Mouse (Mus musculus) MEL (cell line): ENCODE measurements around the gene Abcb10. TPM values are rescaled to one million over a fixed set of nuclear protein-coding genes. Genes with fewer than 3 reads are reported as not detected.

Source experiments
- DNase-seq: peaks from one replicate; pipeline ENCODE4 v3.0.0; 2011; ENCODE audit warnings: low read depth, low spot score
- H3K27ac ChIP-seq: 2 replicates; pipeline ENCODE4 v1.5.1; 2012; ENCODE audit warnings: low read depth, mild to moderate bottlenecking, control low read depth, low read length, moderate library complexity; ENCODE audit not compliant: control insufficient read depth
- H3K27me3 ChIP-seq, 2 experiments: fragments of 150-350 bp in 1 of 2; sonication (generic) in 1 of 2; 2 replicates each; pipeline ENCODE4 v1.6.1; 2012; ENCODE audit warnings: low read length in 2 of 2, mild to moderate bottlenecking in 2 of 2, improper control_type of control experiment in 1 of 2, moderate library complexity in 1 of 2; ENCODE audit not compliant: insufficient read depth in 2 of 2, control insufficient read depth in 1 of 2
- H3K36me3 ChIP-seq, 2 experiments: 2 replicates each; pipeline ENCODE4 v1.6.1; 2012 to 2014; ENCODE audit warnings: low read length in 2 of 2, improper control_type of control experiment in 1 of 2, inconsistent platforms in 1 of 2, mild to moderate bottlenecking in 1 of 2; ENCODE audit not compliant: insufficient read depth in 2 of 2, control insufficient read depth in 1 of 2
- H3K4me1 ChIP-seq, 2 experiments: fragments of 150-350 bp in 1 of 2; sonication (generic) in 1 of 2; 2 replicates each; pipeline ENCODE4 v1.6.1; 2012; ENCODE audit warnings: low read length in 2 of 2, improper control_type of control experiment in 1 of 2, mild to moderate bottlenecking in 1 of 2; ENCODE audit not compliant: insufficient read depth in 2 of 2, control insufficient read depth in 1 of 2
- H3K4me3 ChIP-seq, 2 experiments: fragments of 150-350 bp in 1 of 2; sonication (generic) in 1 of 2; 2 replicates each; pipeline ENCODE4 v1.5.1; 2012; ENCODE audit warnings: low read depth in 2 of 2, low read length in 2 of 2, mild to moderate bottlenecking in 2 of 2, moderate library complexity in 2 of 2, control low read depth in 1 of 2, improper control_type of control experiment in 1 of 2; ENCODE audit not compliant: control insufficient read depth in 1 of 2, insufficient read depth in 1 of 2
- H3K79me2 ChIP-seq: 2 replicates; pipeline ENCODE4 v1.6.1; 2012; ENCODE audit warnings: mild to moderate bottlenecking, low read length, moderate library complexity; ENCODE audit not compliant: control insufficient read depth, poor library complexity, insufficient read depth
- H3K9ac ChIP-seq: 2 replicates; pipeline ENCODE4 v1.6.1; 2012; ENCODE audit warnings: low read depth, mild to moderate bottlenecking, control low read depth, low read length, moderate library complexity; ENCODE audit not compliant: control insufficient read depth, poor library complexity, severe bottlenecking
- H3K9me3 ChIP-seq: fragments of 150-350 bp; sonication (generic); replicated peaks from 2 replicates; pipeline ENCODE4 v1.6.1; 2012; ENCODE audit warnings: mild to moderate bottlenecking, low read length, improper control_type of control experiment, moderate library complexity; ENCODE audit not compliant: insufficient read depth
- BHLHE40 ChIP-seq: IDR thresholded peaks from 2 replicates; pipeline ENCODE4 v1.6.1; 2012; ENCODE audit warnings: low read depth, mild to moderate bottlenecking, inconsistent platforms, low read length, improper control_type of control experiment, borderline replicate concordance
- CHD1 ChIP-seq: IDR thresholded peaks from 2 replicates; pipeline ENCODE4 v1.6.1; 2012; ENCODE audit warnings: low read depth, mild to moderate bottlenecking, inconsistent platforms, low read length, improper control_type of control experiment
- CTCF ChIP-seq, 3 experiments: IDR thresholded peaks in 2 of 3; conservative IDR thresholded peaks in 1 of 3; 2 replicates each; pipeline ENCODE4 v1.5.1; 2011 to 2012; ENCODE audit warnings: low read length in 3 of 3, low read depth in 2 of 3, mild to moderate bottlenecking in 2 of 3, improper control_type of control experiment in 1 of 3, inconsistent platforms in 1 of 3, mixed read lengths in 1 of 3, moderate library complexity in 1 of 3; ENCODE audit not compliant: control insufficient read depth in 1 of 3, insufficient read depth in 1 of 3, poor library complexity in 1 of 3, severe bottlenecking in 1 of 3
- ELF1 ChIP-seq: IDR thresholded peaks from 2 replicates; pipeline ENCODE4 v1.6.1; 2014; ENCODE audit warnings: low read depth, mild to moderate bottlenecking, inconsistent platforms, low read length, improper control_type of control experiment, moderate library complexity
- EP300 ChIP-seq, 2 experiments: IDR thresholded peaks; 2 replicates each; pipeline ENCODE4 v1.6.1; 2011; ENCODE audit warnings: improper control_type of control experiment in 2 of 2, low read length in 2 of 2, low read depth in 1 of 2, mild to moderate bottlenecking in 1 of 2
- ETS1 ChIP-seq: IDR thresholded peaks from 2 replicates; pipeline ENCODE4 v1.6.1; 2012; ENCODE audit warnings: low read depth, mild to moderate bottlenecking, inconsistent platforms, low read length, improper control_type of control experiment, moderate library complexity
- HCFC1 ChIP-seq: IDR thresholded peaks from 2 replicates; pipeline ENCODE4 v1.6.1; 2012; ENCODE audit warnings: low read depth, mild to moderate bottlenecking, inconsistent platforms, low read length, improper control_type of control experiment, moderate library complexity
- JUND ChIP-seq: IDR thresholded peaks from 2 replicates; pipeline ENCODE4 v1.6.1; 2011; ENCODE audit warnings: low read depth, mild to moderate bottlenecking, improper control_type of control experiment, low read length
- KAT2A ChIP-seq: conservative IDR thresholded peaks from 2 replicates; pipeline ENCODE4 v1.6.1; 2012; ENCODE audit warnings: low read depth, low read length, improper control_type of control experiment, inconsistent platforms
- MAZ ChIP-seq: IDR thresholded peaks from 2 replicates; pipeline ENCODE4 v1.6.1; 2012; ENCODE audit warnings: low read depth, mild to moderate bottlenecking, inconsistent platforms, low read length, improper control_type of control experiment
- MEF2A ChIP-seq: IDR thresholded peaks from 2 replicates; pipeline ENCODE4 v1.6.1; 2014; ENCODE audit warnings: low read depth, mild to moderate bottlenecking, inconsistent platforms, low read length, improper control_type of control experiment; ENCODE audit not compliant: poor library complexity, insufficient replicate concordance, severe bottlenecking; ENCODE audit errors: extremely low read depth
- MXI1 ChIP-seq: IDR thresholded peaks from 2 replicates; pipeline ENCODE4 v1.6.1; 2011; ENCODE audit warnings: mild to moderate bottlenecking, low read depth, low read length, improper control_type of control experiment
- MYB ChIP-seq: IDR thresholded peaks from 2 replicates; pipeline ENCODE4 v1.6.1; 2011; ENCODE audit warnings: mild to moderate bottlenecking, low read depth, low read length, improper control_type of control experiment
- NELFE ChIP-seq: IDR thresholded peaks from 2 replicates; pipeline ENCODE4 v1.6.1; 2011; ENCODE audit warnings: low read depth, low read length, improper control_type of control experiment
- NRF1 ChIP-seq: IDR thresholded peaks from 2 replicates; pipeline ENCODE4 v1.6.1; 2014; ENCODE audit warnings: low read depth, mild to moderate bottlenecking, inconsistent platforms, low read length, improper control_type of control experiment, moderate library complexity; ENCODE audit not compliant: poor library complexity, insufficient read depth, severe bottlenecking
- POLR2A ChIP-seq, 2 experiments: IDR thresholded peaks; 2 replicates each; pipeline ENCODE4 v1.6.1; 2011 to 2012; ENCODE audit warnings: low read length in 2 of 2, mild to moderate bottlenecking in 2 of 2, control low read depth in 1 of 2, improper control_type of control experiment in 1 of 2, low read depth in 1 of 2, moderate library complexity in 1 of 2; ENCODE audit not compliant: control insufficient read depth in 1 of 2, insufficient read depth in 1 of 2, poor library complexity in 1 of 2
- POLR2AphosphoS2 ChIP-seq: IDR thresholded peaks from 2 replicates; pipeline ENCODE4 v1.6.1; 2011; ENCODE audit warnings: low read length, improper control_type of control experiment
- RCOR1 ChIP-seq: IDR thresholded peaks from 2 replicates; pipeline ENCODE4 v1.6.1; 2012; ENCODE audit warnings: low read depth, mild to moderate bottlenecking, inconsistent platforms, low read length, improper control_type of control experiment
- SIN3A ChIP-seq: IDR thresholded peaks from 2 replicates; pipeline ENCODE4 v1.6.1; 2012; ENCODE audit warnings: low read length, improper control_type of control experiment, inconsistent platforms
- TAL1 ChIP-seq: IDR thresholded peaks from 2 replicates; pipeline ENCODE4 v1.6.1; 2012; ENCODE audit warnings: mild to moderate bottlenecking, inconsistent platforms, low read length, moderate library complexity, mixed read lengths
- TCF12 ChIP-seq: IDR thresholded peaks from 2 replicates; pipeline ENCODE4 v1.6.1; 2014; ENCODE audit warnings: low read depth, mild to moderate bottlenecking, inconsistent platforms, low read length, improper control_type of control experiment, moderate library complexity
- USF1 ChIP-seq: IDR thresholded peaks from 2 replicates; pipeline ENCODE4 v1.6.1; 2014; ENCODE audit warnings: low read depth, mild to moderate bottlenecking, inconsistent platforms, low read length, improper control_type of control experiment, moderate library complexity
- USF2 ChIP-seq, 2 experiments: IDR thresholded peaks; 2 replicates each; pipeline ENCODE4 v1.6.1; 2011 to 2012; ENCODE audit warnings: improper control_type of control experiment in 2 of 2, low read length in 2 of 2, borderline replicate concordance in 1 of 2, inconsistent platforms in 1 of 2, low read depth in 1 of 2, mild to moderate bottlenecking in 1 of 2; ENCODE audit not compliant: insufficient read depth in 1 of 2
- ZC3H11A ChIP-seq: IDR thresholded peaks from 2 replicates; pipeline ENCODE4 v1.6.1; 2012; ENCODE audit warnings: low read depth, mild to moderate bottlenecking, inconsistent platforms, low read length, improper control_type of control experiment
- ZKSCAN1 ChIP-seq: IDR thresholded peaks from 2 replicates; pipeline ENCODE4 v1.6.1; 2012; ENCODE audit warnings: low read depth, mild to moderate bottlenecking, inconsistent platforms, low read length, improper control_type of control experiment, moderate library complexity
- polyA plus RNA-seq, 2 experiments: library from polyadenylated mRNA; stranded (reverse) in 1 of 2; unstranded in 1 of 2; fragments of >175 nt in 1 of 2; fragments of >200 nt in 1 of 2; gene quantifications; 2 replicates each; pipeline versions ENCODE4 v1.2.1 to v1.2.4; 2012; ENCODE audit warnings: low replicate concordance in 2 of 2, low read depth in 1 of 2; ENCODE audit not compliant: insufficient read length in 2 of 2, insufficient read depth in 1 of 2, missing spikeins in 1 of 2
- total RNA-seq: library from RNA; depleted of rRNA; stranded (reverse); fragments of 300-350 nt; gene quantifications from 2 replicates; pipeline ENCODE4 v1.2.3, GENCODE M21; 2012

Gene Abcb10
- total and polyA plus RNA-seq, 3 experiments, result 32.6 to 37.8 (median 33.7) TPM

DNA sequence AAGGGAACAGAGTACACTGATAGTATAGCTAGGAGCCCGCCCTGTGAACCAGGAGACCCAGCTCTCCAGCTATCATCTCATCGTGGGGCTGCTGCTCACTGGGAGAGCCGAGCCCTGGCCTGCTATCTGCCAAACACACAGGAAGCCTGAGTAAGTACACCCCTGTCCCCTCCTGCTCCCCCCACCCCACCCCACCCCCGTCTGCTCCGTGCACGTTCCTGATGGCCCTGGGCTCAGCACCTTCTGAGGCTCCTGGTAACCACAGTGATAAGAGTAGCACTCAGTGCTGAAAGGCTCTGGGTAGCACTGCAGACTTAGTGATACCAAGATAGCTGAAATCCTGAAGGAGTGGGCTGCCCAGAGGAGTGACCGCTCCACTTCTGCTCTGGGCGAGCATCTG lies 4.0 kb downstream of the Abcb10 start:
- peaks cover 8 to 39% of the 10 kb centered on the region in 2 experiments for H3K36me3 ChIP-seq
- DNase-seq, result peak; percentile 89
- H3K9me3 ChIP-seq, result no peaks in the 10 kb centered on the region
- peaks cover 25% of the 10 kb centered on the region for H3K79me2 ChIP-seq
- peak overlapping the region; percentile 72 for H3K27ac ChIP-seq
- H3K27me3 ChIP-seq, result no peaks in the 10 kb centered on the region
- peak; percentile 59 for TF ChIP-seq TAL1
- no peak for TF ChIP-seq NRF1
- no peak for TF ChIP-seq ZKSCAN1
- TF ChIP-seq EP300 (IDR thresholded peaks at IDR 0.05; ENCODE audit: low read depth in 1 of 2, low read length in 2 of 2), result peak; percentile 56 to 64; a peak in 3 of 4 replicates
- peak; percentile 63; the same call in 1 of the 2 replicates for TF ChIP-seq TCF12
- peak; percentile 89 for TF ChIP-seq BHLHE40
- TF ChIP-seq USF1, result no peak
- TF ChIP-seq ETS1, result peak; percentile 73; the same call in 1 of the 2 replicates
- TF ChIP-seq MXI1, result peak; percentile 69; the same call in 1 of the 2 replicates
- 0 out of 2 replicates have a peak, but pooled peaks have one; percentile 43 for TF ChIP-seq SIN3A
- peak; percentile 97 for TF ChIP-seq MAZ
- TF ChIP-seq USF2 (IDR thresholded peaks at IDR 0.05; ENCODE audit: borderline replicate concordance in 1 of 2, insufficient read depth in 1 of 2, low read depth in 1 of 2, low read length in 2 of 2), result no peak
- TF ChIP-seq NELFE, result no peak
- 0 out of 2 replicates have a peak, but pooled peaks have one; percentile 58 for TF ChIP-seq RCOR1
- no peak for TF ChIP-seq HCFC1
- 0 out of 2 replicates have a peak, but pooled peaks have one; percentile 32 for TF ChIP-seq CHD1
- peak overlapping the region; percentile 7 to 13; a peak in 1 of 4 replicates for H3K4me3 ChIP-seq
- H3K9ac ChIP-seq, result peak overlapping the region; percentile 34
- H3K4me1 ChIP-seq, result peaks cover 25 to 47% of the 10 kb centered on the region in 2 experiments

DNA sequence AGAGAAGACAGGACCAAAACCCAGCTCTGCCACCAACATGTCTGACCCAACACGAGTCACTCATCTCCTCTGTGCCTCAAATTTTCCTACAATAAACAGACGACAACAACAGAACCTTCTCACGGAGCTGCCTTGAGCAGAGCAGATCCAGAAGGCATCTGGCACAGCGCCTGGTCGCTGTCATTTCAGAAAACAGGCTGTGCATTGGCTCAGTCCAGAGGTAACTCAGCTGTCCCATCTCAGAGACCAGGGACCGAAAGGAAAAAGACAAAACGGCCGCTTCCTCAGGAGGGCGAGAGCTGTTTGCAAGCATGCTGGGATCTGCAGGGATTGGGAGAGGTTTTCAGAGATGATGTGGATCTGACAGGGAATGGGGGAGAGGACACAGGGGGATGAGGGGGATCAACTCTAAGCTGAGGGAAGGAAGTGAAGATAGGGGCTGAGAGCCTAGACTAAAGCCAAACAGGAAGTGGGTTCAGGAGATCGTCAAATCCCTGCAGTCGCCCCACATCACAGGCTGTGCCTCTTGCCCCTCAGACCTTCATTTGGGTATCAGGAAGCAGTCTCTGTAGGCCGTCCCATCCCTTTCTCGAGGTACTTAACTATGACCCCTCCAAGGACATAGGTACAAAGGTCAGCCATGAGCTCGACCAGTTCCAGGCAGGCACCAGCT lies 4.6 kb downstream of the Abcb10 start:
- Histone ChIP-seq H3K36me3 (peaks cover 8 to 35% of the 10 kb centered on the region in 2 experiments), H3K9ac (peak overlapping the region; percentile 12), H3K4me3 (peak overlapping the region in 1 of 2 experiments; percentile 3; a peak in 1 of 4 replicates), H3K9me3 (no peaks in the 10 kb centered on the region), H3K4me1 (peaks cover 25 to 45% of the 10 kb centered on the region in 2 experiments), H3K27ac (peak overlapping the region; percentile 58), H3K27me3 (no peaks in the 10 kb centered on the region), H3K79me2 (peaks cover 25% of the 10 kb centered on the region)
- TF ChIP-seq POLR2A (IDR thresholded peaks at IDR 0.05; ENCODE audit: control insufficient read depth in 1 of 2, insufficient read depth in 1 of 2, low read depth in 1 of 2, low read length in 2 of 2, poor library complexity in 1 of 2), result no peak
- no peak for TF ChIP-seq MYB
- TF ChIP-seq EP300 (IDR thresholded peaks at IDR 0.05; ENCODE audit: low read depth in 1 of 2, low read length in 2 of 2), result peak in 1 of 2 experiments; percentile 10; a peak in 2 of 4 replicates
- no peak for TF ChIP-seq NELFE
- TF ChIP-seq POLR2AphosphoS2, result no peak
- no peak for TF ChIP-seq MEF2A
- no peak for TF ChIP-seq JUND
- 0 out of 2 replicates have a peak, but pooled peaks have one; percentile 11 for TF ChIP-seq RCOR1
- no peak for TF ChIP-seq MAZ
- no peak for TF ChIP-seq ETS1
- no peak for TF ChIP-seq CTCF (IDR thresholded peaks at IDR 0.05 in 2 of 3, conservative IDR thresholded peaks at IDR 0.05 in 1 of 3; ENCODE audit: control insufficient read depth in 1 of 3, insufficient read depth in 1 of 3, low read depth in 2 of 3, low read length in 3 of 3, poor library complexity in 1 of 3, severe bottlenecking in 1 of 3)
- no peak for TF ChIP-seq ZKSCAN1
- no peak for TF ChIP-seq ZC3H11A
- no peak for TF ChIP-seq KAT2A
- peak; percentile 56; the same call in 1 of the 2 replicates for TF ChIP-seq ELF1
- no peak for TF ChIP-seq USF1
- DNase-seq, result peak; percentile 61
